Mouse (Mus musculus): ENCODE data around the gene Sirpb1b. TPM values are rescaled to one million over a fixed set of nuclear protein-coding genes. Genes with fewer than 3 reads are reported as not detected.
"Not testable (repeated sequence)": the region's sequence is repeated elsewhere in the genome, so short reads cannot be mapped to it uniquely, and the experiment has no call there.

The Sirpb1b gene
- not detected in 2 replicates for polyA plus RNA-seq (2012; rRNA removed)

GRCm38 (mm10) chr3:15574887-15575286 is at the start of gene Sirpb1b:
Gene Sirpb1b, minus strand, starts transcription at chr3:15575065.
- not testable (repeated sequence) for DNase-seq (ENCODE audit: low read depth)

GRCm38 (mm10) chr3:15590377-15591117 is 15.7 kb upstream of the Sirpb1b start:
- DNase-seq (ENCODE audit: low read depth): not testable (repeated sequence)

DNA sequence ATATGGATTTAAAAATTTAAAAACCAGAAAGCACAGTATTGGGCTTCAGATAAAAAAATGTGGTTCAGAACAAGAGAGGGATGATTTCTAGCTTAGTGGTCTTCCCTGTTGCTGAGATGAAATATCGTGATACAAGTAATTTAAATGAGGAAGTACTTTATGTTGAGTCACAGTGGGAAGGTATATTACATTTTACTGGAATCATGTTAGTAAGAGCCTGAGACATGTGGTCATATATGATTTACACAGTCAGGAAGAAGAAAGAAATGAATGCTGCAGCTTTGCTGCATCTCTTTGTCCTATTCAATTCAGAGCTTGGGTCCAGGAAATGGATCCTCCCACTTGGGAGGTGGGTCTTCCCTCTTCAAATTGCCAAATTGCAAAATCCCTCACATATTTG is 11.8 kb upstream of the Sirpb1b start:
- DNase-seq (ENCODE audit: low read depth): not testable (repeated sequence)

DNA sequence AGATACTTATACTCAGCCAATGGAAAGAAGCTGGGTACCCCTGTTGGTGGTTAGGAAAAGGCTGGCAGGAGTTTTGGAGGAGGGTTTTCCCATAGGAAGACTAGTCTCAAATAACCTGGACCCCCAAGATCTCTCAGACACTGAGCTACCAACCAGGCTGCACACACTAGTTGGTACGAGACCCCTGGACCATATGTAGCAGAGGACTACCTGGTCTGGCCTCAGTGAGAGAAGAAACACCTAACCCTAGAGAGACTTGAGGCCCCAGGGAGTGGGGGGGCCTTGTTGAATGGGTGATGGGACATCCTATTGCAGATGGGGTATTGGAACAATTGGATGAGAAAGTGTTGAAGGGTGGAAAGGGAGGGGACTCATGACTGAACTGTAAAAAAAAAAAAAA is 8.6 kb upstream of the Sirpb1b start:
- DNase-seq (ENCODE audit: low read depth): no peak
- TF ChIP-seq CTCF (IDR thresholded peaks at IDR 0.05; ENCODE audit: borderline replicate concordance, extremely low read depth, insufficient read depth, insufficient read length) (no peak), POLR2A (IDR thresholded peaks at IDR 0.05; ENCODE audit: borderline replicate concordance, extremely low read depth, insufficient read depth, insufficient read length, poor library complexity, severe bottlenecking) (no peak)

DNA sequence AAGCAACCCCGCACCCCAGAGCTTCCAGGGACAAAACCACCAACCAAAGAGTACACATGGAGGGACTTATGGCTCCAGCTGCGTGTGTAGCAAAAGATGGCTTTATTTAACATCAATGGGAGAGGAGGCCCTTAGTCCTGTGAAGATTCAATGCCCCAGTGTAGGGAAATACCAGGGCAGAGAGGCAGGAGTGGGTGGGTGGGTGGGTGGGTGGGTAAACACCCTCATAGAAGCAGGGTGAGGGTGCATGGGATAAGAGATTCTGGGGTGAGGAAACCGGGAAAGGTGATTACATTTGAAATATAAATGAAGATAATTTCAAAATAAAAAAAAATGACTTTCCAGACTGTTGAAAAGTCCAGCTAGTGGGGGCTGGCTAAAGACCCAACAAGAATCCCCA is 8.1 kb upstream of the Sirpb1b start:
- not testable (repeated sequence) for DNase-seq (ENCODE audit: low read depth)

DNA sequence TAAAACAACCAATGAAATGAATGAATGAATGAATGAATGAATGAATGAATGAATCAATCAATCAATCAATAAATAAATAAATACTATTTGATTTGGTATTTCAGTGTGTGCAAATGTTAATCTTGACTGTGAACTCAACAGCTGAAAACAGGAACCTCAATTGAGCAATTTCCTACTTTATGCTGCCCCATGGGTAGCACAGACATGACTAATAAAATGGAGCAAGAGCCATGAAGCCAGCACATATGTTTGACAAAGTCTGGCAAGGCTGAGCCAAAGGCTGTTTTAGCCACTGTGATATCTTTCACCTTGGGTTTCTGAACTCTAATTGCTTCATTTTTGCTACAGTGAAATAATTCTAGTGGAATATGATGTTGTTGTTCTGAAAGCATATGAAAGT is 1.6 kb upstream of the Sirpb1b start:
- not testable (repeated sequence) for DNase-seq (ENCODE audit: low read depth)

DNA sequence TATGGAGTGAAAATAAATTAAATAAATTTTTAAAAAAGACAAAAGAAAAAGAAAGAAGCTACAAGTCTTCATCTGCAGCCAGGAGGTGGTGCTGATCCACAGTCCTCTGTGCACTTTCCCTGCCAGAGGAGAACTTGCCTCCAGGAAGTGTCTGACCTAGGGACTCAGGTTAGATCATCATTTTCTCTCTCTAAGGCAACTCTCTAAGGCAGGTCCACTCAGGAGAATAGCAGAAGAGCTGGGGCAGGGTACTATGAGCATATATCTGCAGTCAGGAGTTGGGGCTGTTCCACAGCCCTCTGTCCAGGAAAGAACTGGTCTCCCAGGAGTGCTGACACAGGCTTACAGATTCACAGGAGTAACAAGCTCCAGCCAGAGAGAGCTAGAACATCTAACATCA is 46.3 kb downstream of the Sirpb1b start:
- DNase-seq (ENCODE audit: low read depth): no peak
- TF ChIP-seq CTCF (IDR thresholded peaks at IDR 0.05; ENCODE audit: borderline replicate concordance, extremely low read depth, insufficient read depth, insufficient read length): no peak
- no peak for TF ChIP-seq POLR2A (IDR thresholded peaks at IDR 0.05; ENCODE audit: borderline replicate concordance, extremely low read depth, insufficient read depth, insufficient read length, poor library complexity, severe bottlenecking)

DNA sequence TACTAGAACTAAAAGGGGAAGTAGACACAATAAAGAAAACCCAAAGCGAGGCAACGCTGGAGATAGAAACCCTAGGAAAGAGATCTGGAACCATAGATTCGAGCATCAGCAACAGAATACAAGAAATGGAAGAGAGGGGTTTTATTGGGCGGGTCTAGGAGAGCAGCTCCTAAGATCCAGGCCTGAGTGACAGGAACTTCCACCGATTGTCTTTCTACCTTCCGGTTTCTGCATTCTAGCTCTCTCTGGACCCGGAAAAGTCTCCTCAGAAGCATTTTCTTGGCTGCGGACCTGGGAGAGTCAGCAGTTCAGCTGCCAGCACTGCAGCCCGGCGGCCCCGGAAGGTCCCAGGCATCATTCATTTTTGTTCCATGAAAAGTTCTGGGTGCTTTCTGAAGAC is 61.3 kb downstream of the Sirpb1b start:
- not testable (repeated sequence) for DNase-seq (ENCODE audit: low read depth)

- DNase-seq (ENCODE audit: low read depth): not testable (repeated sequence)
Measured at GRCm38 (mm10) chr3:15507792-15508321, 67.0 kb downstream of the Sirpb1b start.

GRCm38 (mm10) chr3:15474831-15475230 is 100.0 kb downstream of the Sirpb1b start:
- DNase-seq (ENCODE audit: low read depth): not testable (repeated sequence)

- DNase-seq (ENCODE audit: low read depth): not testable (repeated sequence)
Measured at GRCm38 (mm10) chr3:15470158-15470557, 104.7 kb downstream of the Sirpb1b start.

Other genes with a start within 250 kb of the Sirpb1b start
- not detected in 2 replicates for gene Gm9733, start 242.8 kb downstream of the Sirpb1b start, polyA plus RNA-seq (2012; rRNA removed)
- not detected in 2 replicates for gene Sirpb1a, start 148.5 kb downstream of the Sirpb1b start, polyA plus RNA-seq (2012; rRNA removed)